Mouse (Mus musculus) bone marrow, adult 2 months (tissue): Measurements from ENCODE around the gene Gh. TPM values are rescaled to one million over a fixed set of nuclear protein-coding genes. Genes with fewer than 3 reads are reported as not detected.
A peak's percentile ranks its signal among the peaks of the same experiment; 100 is the strongest.

ENCODE experiments used
- H3K27ac ChIP-seq: fragments of 200-500 bp; 2 replicates; pipeline ENCODE4 v1.5.1; 2012; ENCODE audit warnings: low read depth, mild to moderate bottlenecking, control low read depth, inconsistent platforms, low read length; ENCODE audit not compliant: control insufficient read depth, poor library complexity, insufficient read depth
- H3K4me1 ChIP-seq: fragments of 200-500 bp; 2 replicates; pipeline ENCODE4 v1.6.1; 2011; ENCODE audit warnings: low read length; ENCODE audit not compliant: control insufficient read depth, insufficient read depth
- H3K4me3 ChIP-seq: fragments of 200-500 bp; replicated peaks from 2 replicates; pipeline ENCODE3; 2011; ENCODE audit warnings: mild to moderate bottlenecking, low read depth, low read length, control low read depth; ENCODE audit not compliant: control insufficient read depth
- CTCF ChIP-seq: fragments of 200-500 bp; IDR thresholded peaks from 2 replicates; pipeline ENCODE4 v1.5.1; 2011; ENCODE audit warnings: low read length, control low read depth; ENCODE audit not compliant: control insufficient read depth, insufficient read depth
- POLR2A ChIP-seq: fragments of 200-500 bp; IDR thresholded peaks from 2 replicates; pipeline ENCODE4 v1.6.1; 2011; ENCODE audit warnings: low read depth, mild to moderate bottlenecking, control low read depth, low read length, borderline replicate concordance; ENCODE audit not compliant: control insufficient read depth
- WGBS: fragments of 180-500 bp; shearing (Covaris S2); methylation state at CpG from one replicate; pipeline ENCODE4 v1.1.7; 2018; 5-methylcytosine and 5-hydroxymethylcytosine counted together
- polyA plus RNA-seq: library from polyadenylated mRNA; stranded (reverse); fragments of >200 nt; gene quantifications from 2 replicates; pipeline ENCODE4 v1.2.4, GENCODE M21; 2011; ENCODE audit warnings: low replicate concordance; ENCODE audit not compliant: missing spikeins, insufficient read depth, insufficient read length

Gene Gh
- polyA plus RNA-seq, 1 experiment = not detected

- WGBS = 50% methylated on average over 4 of the region's 4 CpGs
- no peak overlapping the region for H3K27ac ChIP-seq
These were observed 36.1 kb downstream of the Gh start for GRCm38 (mm10) chr11:106265570-106265969.

GRCm38 (mm10) chr11:106264988-106265387 lies 36.7 kb downstream of the Gh start:
- TF ChIP-seq CTCF = no peak
- TF ChIP-seq POLR2A = no peak
- 93% methylated on average over 15 of the region's 15 CpGs for WGBS

More at GRCm38 (mm10) chr11:106265570-106265969, 36.1 kb downstream of the Gh start:
- TF ChIP-seq POLR2A = no peak
- TF ChIP-seq CTCF = no peak
- Histone ChIP-seq H3K4me3 (no peak overlapping the region), H3K4me1 (peaks cover 3% of the 10 kb centered on the region; the same call in 1 of the 2 replicates)

GRCm38 (mm10) chr11:106263963-106264362 lies 37.7 kb downstream of the Gh start:
- WGBS = 84% methylated on average over 9 of the region's 9 CpGs

More at GRCm38 (mm10) chr11:106264988-106265387, 36.7 kb downstream of the Gh start:
- peaks cover 2% of the 10 kb centered on the region; the same call in 1 of the 2 replicates for H3K4me1 ChIP-seq
- H3K27ac ChIP-seq = no peak overlapping the region
- H3K4me3 ChIP-seq = no peak overlapping the region

GRCm38 (mm10) chr11:106260826-106261450 lies 40.7 kb downstream of the Gh start:
- TF ChIP-seq CTCF (no peak), POLR2A (no peak)

More at GRCm38 (mm10) chr11:106263963-106264362, 37.7 kb downstream of the Gh start:
- TF ChIP-seq POLR2A (no peak), CTCF (no peak)
- Histone ChIP-seq H3K4me1 (no peaks in the 10 kb centered on the region), H3K4me3 (no peak overlapping the region), H3K27ac (no peak overlapping the region)

GRCm38 (mm10) chr11:106256775-106257174 lies 44.9 kb downstream of the Gh start:
- peak overlapping the region; percentile 99 for H3K4me3 ChIP-seq
- H3K27ac ChIP-seq = no peak overlapping the region
- 75% methylated on average over 5 of the region's 5 CpGs for WGBS
- peaks cover 4% of the 10 kb centered on the region for H3K4me1 ChIP-seq
- TF ChIP-seq CTCF (no peak), POLR2A (no peak)

More at GRCm38 (mm10) chr11:106260826-106261450, 40.7 kb downstream of the Gh start:
- 90% methylated on average over 14 of the region's 14 CpGs for WGBS
- H3K4me3 ChIP-seq = no peak overlapping the region
- peaks cover 2% of the 10 kb centered on the region; the same call in 1 of the 2 replicates for H3K4me1 ChIP-seq
- H3K27ac ChIP-seq = no peak overlapping the region

- WGBS = under 1% methylated on average over 42 of the region's 42 CpGs
- peak; percentile 80; the same call in 1 of the 2 replicates for TF ChIP-seq POLR2A
- TF ChIP-seq CTCF = no peak
- Histone ChIP-seq H3K4me3 (peak within 1 kb of the TSS; percentile 99), H3K27ac (peak within 1 kb of the TSS; percentile 69), H3K4me1 (peaks cover 4% of the 10 kb centered on the region)
These were observed 45.8 kb downstream of the Gh start, which contains the start of the genes Ftsj3 and Psmc5 for GRCm38 (mm10) chr11:106255685-106256451. Gene Ftsj3, minus strand, starts transcription at chr11:106256079. Gene Psmc5, plus strand, starts transcription at chr11:106256154.

- Histone ChIP-seq H3K4me3 (peak overlapping the region; percentile 99), H3K4me1 (peaks cover 4% of the 10 kb centered on the region), H3K27ac (peak overlapping the region; percentile 21; the same call in 1 of the 2 replicates)
- TF ChIP-seq CTCF = no peak
- no peak for TF ChIP-seq POLR2A
- WGBS = 2% methylated on average over 22 of the region's 22 CpGs
These were observed 46.5 kb downstream of the Gh start for GRCm38 (mm10) chr11:106255174-106255573.

- no peak overlapping the region for H3K27ac ChIP-seq
- H3K4me3 ChIP-seq = no peak overlapping the region
- 12% methylated on average over 2 of the region's 2 CpGs for WGBS
- peaks cover 4% of the 10 kb centered on the region for H3K4me1 ChIP-seq
- no peak for TF ChIP-seq POLR2A
- TF ChIP-seq CTCF = no peak
These were observed 46.9 kb downstream of the Gh start for GRCm38 (mm10) chr11:106254767-106255166.

Other genes with a start within 250 kb of the Gh start
- 6.6 and 11.8 TPM in 2 replicates for gene Taco1, start 235.8 kb downstream of the Gh start, polyA plus RNA-seq
- 7.3 and 14.4 TPM in 2 replicates for gene Map3k3, start 217.3 kb downstream of the Gh start, polyA plus RNA-seq
- gene Gm10840, start 141.0 kb downstream of the Gh start, polyA plus RNA-seq = not detected in 2 replicates
- 45.8 and 98.2 TPM in 2 replicates for gene Limd2, start 141.0 kb downstream of the Gh start, polyA plus RNA-seq
- 9.2 and 21.7 TPM in 2 replicates for gene Strada, start 99.7 kb downstream of the Gh start, polyA plus RNA-seq
- 24.4 and 27.9 TPM in 2 replicates for gene Ccdc47, start 85.5 kb downstream of the Gh start, polyA plus RNA-seq
- gene Ddx42, start 84.9 kb downstream of the Gh start, polyA plus RNA-seq = 20.2 and 33.5 TPM in 2 replicates
- gene Ftsj3, start 45.8 kb downstream of the Gh start, polyA plus RNA-seq = 27.2 and 48.5 TPM in 2 replicates
- gene Psmc5, start 45.7 kb downstream of the Gh start, polyA plus RNA-seq = 74.3 and 96.0 TPM in 2 replicates
- gene Smarcd2, start 28.9 kb downstream of the Gh start, polyA plus RNA-seq = 52.2 and 76.9 TPM in 2 replicates
- not detected in 2 replicates for gene Tcam1, start 25.2 kb downstream of the Gh start, polyA plus RNA-seq
- 130 and 270 TPM in 2 replicates for gene Cd79b, start 12.9 kb upstream of the Gh start, polyA plus RNA-seq
- gene Scn4a, start 51.4 kb upstream of the Gh start, polyA plus RNA-seq = 0.63 and 1.6 TPM in 2 replicates
- gene Prr29, start 63.6 kb upstream of the Gh start, polyA plus RNA-seq = not detected in 2 replicates
- 6.2 and 23.4 TPM in 2 replicates for gene Icam2, start 86.2 kb upstream of the Gh start, polyA plus RNA-seq
- gene Ern1, start 186.0 kb upstream of the Gh start, polyA plus RNA-seq = 4.4 and 13.4 TPM in 2 replicates